Mouse (Mus musculus): ENCODE measurements at regions not wholly inside any gene's neighbourhood (a gene's known extent, or its start where the extent isn't known, plus 50 kb on each side); places are given as distances from the start of the nearest gene placed in this dataset.

DNA sequence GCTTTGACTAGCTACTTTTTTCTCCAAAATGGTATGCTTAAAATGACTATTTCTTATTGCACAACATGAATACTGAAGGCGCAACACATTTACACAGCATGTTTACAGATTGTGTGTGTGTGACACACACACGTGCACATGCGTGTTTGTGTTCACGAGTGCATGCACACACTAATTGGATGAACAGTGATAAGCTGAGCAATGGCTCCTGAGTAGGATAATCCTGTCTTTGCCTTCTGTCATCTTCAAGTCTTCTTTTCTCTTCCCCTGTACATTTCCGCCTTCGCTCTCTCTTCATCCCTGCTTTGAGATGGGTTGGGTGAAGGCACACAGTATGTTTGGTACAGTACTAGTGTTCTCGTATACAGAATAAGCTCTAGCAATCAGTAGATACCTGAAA is 106.5 kb upstream of the Mkln1 start:
- Histone ChIP-seq H3K36me3 (ENCODE audit: control insufficient read depth, insufficient read depth, low read length) (no peaks in the 10 kb centered on the region), H3K4me2 (ENCODE audit: low read depth, low read length) (no peak overlapping the region), H3K9me3 (ENCODE audit: control insufficient read depth, low read length) (no peaks in the 10 kb centered on the region), H3K9ac (ENCODE audit: low read length) (no peak overlapping the region), H3K4me1 (replicated peaks; ENCODE audit: control insufficient read depth, insufficient read depth, low read length) (peaks cover 14% of the 10 kb centered on the region; the same call in 1 of the 2 replicates), H3K27me3 (ENCODE audit: control insufficient read depth, insufficient read depth, low read depth, low read length) (no peaks in the 10 kb centered on the region), H3K4me3 (ENCODE audit: low read length) (no peak overlapping the region), H3K27ac (ENCODE audit: low read length) (no peak overlapping the region)
- ATAC-seq (ENCODE audit: low read depth): no peak
- WGBS: 90% methylated on average over 7 of the region's 7 CpGs

DNA sequence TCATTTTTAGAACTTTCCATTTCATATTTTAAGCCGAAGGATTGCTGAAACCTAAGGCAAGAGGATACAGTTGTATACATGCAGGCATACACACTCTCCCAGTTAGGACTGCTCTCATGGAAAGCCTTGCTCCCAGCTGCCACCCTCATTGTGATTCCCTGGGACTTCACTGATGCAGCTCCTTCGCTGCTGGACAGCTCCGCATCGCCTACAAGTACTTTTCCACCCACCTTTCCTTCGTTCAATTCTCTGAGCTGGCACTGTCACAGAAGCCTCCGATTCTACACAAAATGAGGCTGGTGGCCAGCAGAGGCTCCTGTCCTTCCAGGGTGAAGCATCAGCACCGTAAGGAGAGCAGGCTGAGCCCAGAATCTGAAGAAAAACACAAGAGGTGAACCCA is 105.5 kb upstream of the Mkln1 start:
- Histone ChIP-seq H3K27ac (ENCODE audit: low read length) (no peak overlapping the region), H3K36me3 (ENCODE audit: control insufficient read depth, insufficient read depth, low read length) (no peaks in the 10 kb centered on the region), H3K4me2 (ENCODE audit: low read depth, low read length) (no peak overlapping the region), H3K27me3 (ENCODE audit: control insufficient read depth, insufficient read depth, low read depth, low read length) (no peaks in the 10 kb centered on the region), H3K4me1 (replicated peaks; ENCODE audit: control insufficient read depth, insufficient read depth, low read length) (peaks cover 8% of the 10 kb centered on the region; the same call in 1 of the 2 replicates), H3K9me3 (ENCODE audit: control insufficient read depth, low read length) (no peaks in the 10 kb centered on the region), H3K4me3 (ENCODE audit: low read length) (no peak overlapping the region), H3K9ac (ENCODE audit: low read length) (no peak overlapping the region)
- WGBS: 41% methylated on average over 7 of the region's 7 CpGs
- no peak for ATAC-seq (ENCODE audit: low read depth)

DNA sequence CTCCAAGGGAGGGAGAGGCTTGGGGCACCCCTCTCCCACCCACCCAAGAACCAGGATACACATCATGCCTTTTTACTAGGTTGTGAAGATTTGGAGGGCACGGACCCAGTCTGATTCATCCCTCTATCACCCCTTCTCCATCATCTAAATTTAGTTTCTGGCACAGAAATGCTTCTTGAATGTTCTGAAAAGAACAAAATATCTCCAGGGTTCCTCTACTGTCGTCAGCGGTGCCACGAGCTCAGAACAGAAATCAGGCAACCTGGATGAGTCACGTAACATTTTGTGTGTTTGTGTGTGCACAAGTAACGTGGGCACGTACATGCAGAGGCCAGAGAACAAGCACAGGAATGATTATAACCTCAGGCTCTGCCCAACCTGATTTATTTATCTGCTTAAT is 99.1 kb upstream of the Mkln1 start:
- WGBS: 82% methylated on average over 7 of the region's 7 CpGs
- H3K9me3 ChIP-seq (ENCODE audit: control insufficient read depth, low read length): no peaks in the 10 kb centered on the region

DNA sequence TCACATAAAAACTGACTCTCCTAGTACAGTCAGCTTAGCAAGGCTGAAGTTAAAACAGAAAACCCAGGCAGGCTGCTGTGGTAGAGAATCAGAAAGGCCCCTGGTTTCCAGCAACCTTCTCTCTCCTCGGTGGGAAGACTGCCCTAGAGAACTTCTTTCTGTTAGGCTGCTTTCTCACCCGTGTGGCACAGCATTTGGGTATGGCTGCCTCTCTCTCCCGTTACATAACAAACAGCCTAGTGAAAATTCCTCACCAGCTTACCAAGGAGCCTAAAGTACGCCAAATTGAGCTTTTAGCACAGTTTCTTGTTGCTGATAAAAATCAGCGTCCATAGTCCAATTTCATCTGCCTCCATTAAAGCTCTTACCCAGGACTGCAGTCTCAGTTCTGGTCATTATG is 92.8 kb upstream of the Mkln1 start:
- Histone ChIP-seq H3K9me3 (ENCODE audit: control insufficient read depth, low read length) (no peaks in the 10 kb centered on the region), H3K4me1 (replicated peaks; ENCODE audit: control insufficient read depth, insufficient read depth, low read length) (no peaks in the 10 kb centered on the region)

More for the DNA sequence above, 99.1 kb upstream of the Mkln1 start:
- Histone ChIP-seq H3K4me2 (ENCODE audit: low read depth, low read length) (no peak overlapping the region), H3K27ac (ENCODE audit: low read length) (no peak overlapping the region), H3K4me1 (replicated peaks; ENCODE audit: control insufficient read depth, insufficient read depth, low read length) (no peaks in the 10 kb centered on the region), H3K27me3 (ENCODE audit: control insufficient read depth, insufficient read depth, low read depth, low read length) (no peaks in the 10 kb centered on the region), H3K9ac (ENCODE audit: low read length) (no peak overlapping the region), H3K4me3 (ENCODE audit: low read length) (no peak overlapping the region), H3K36me3 (ENCODE audit: control insufficient read depth, insufficient read depth, low read length) (no peaks in the 10 kb centered on the region)
- ATAC-seq (ENCODE audit: low read depth): no peak

DNA sequence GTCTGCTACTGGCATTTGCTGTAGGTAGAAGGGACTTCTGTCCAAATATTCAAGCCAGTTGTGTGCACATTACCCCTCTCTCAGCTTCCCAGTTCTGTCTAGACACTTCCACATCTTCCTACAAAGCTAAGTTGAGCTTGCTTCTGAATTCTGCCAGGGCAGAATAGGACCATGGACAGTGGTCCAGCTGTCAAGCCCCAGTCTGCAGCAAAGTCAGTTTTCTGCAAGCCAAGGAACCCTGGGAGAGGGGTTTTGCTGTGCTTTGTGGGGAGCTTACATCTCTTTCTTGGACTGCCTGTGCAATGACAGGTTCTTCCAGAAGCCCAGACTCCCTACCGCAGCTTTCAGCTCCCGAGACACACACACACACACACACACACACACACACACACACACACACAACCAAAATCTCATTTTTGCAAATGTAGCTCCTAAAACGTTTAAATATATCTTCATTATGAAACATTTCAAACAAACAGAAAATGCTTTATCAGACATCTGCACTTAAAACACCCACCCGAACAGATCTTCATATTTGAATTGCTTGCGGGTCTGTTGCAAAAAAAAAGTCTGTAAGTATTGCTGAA is 91.4 kb upstream of the Mkln1 start:
- H3K27me3 ChIP-seq (ENCODE audit: control insufficient read depth, insufficient read depth, low read depth, low read length): no peaks in the 10 kb centered on the region
- no peak overlapping the region for H3K4me3 ChIP-seq (ENCODE audit: low read length)
- no peaks in the 10 kb centered on the region for H3K4me1 ChIP-seq (replicated peaks; ENCODE audit: control insufficient read depth, insufficient read depth, low read length)
- H3K9me3 ChIP-seq (ENCODE audit: control insufficient read depth, low read length): no peaks in the 10 kb centered on the region
- no peak for ATAC-seq (ENCODE audit: low read depth)
- no peak overlapping the region for H3K4me2 ChIP-seq (ENCODE audit: low read depth, low read length)
- no peaks in the 10 kb centered on the region for H3K36me3 ChIP-seq (ENCODE audit: control insufficient read depth, insufficient read depth, low read length)
- H3K27ac ChIP-seq (ENCODE audit: low read length): no peak overlapping the region
- WGBS: 47% methylated on average over 5 of the region's 5 CpGs
- H3K9ac ChIP-seq (ENCODE audit: low read length): no peak overlapping the region

More for the DNA sequence above, 92.8 kb upstream of the Mkln1 start:
- no peak overlapping the region for H3K4me3 ChIP-seq (ENCODE audit: low read length)
- no peak overlapping the region for H3K9ac ChIP-seq (ENCODE audit: low read length)
- no peaks in the 10 kb centered on the region for H3K36me3 ChIP-seq (ENCODE audit: control insufficient read depth, insufficient read depth, low read length)
- ATAC-seq (ENCODE audit: low read depth): no peak
- no peak overlapping the region for H3K27ac ChIP-seq (ENCODE audit: low read length)
- H3K27me3 ChIP-seq (ENCODE audit: control insufficient read depth, insufficient read depth, low read depth, low read length): no peaks in the 10 kb centered on the region
- WGBS: 46% methylated on average over 5 of the region's 5 CpGs
- no peak overlapping the region for H3K4me2 ChIP-seq (ENCODE audit: low read depth, low read length)

DNA sequence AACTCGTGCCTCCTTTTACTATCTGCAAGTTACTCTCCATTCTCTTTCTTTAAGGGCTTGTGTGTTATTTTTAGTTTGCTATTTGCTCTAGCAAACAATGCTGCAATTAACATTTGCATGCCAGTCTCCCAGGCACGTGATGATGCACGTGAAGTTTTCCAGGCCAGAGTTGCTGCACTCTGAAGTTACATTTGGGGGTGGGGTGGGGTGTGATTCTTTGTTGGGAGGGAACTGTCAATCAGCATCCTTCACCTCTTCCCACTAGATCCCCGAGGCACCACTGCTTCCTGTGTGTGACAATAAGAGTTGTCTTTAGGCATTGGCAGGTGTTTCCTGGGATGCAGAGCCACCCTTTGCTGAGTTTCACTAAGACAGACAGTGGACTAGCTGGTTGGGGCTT is 90.6 kb upstream of the Mkln1 start:
- ATAC-seq (ENCODE audit: low read depth): no peak
- 22% methylated on average over 4 of the region's 4 CpGs for WGBS
- Histone ChIP-seq H3K4me3 (ENCODE audit: low read length) (no peak overlapping the region), H3K27ac (ENCODE audit: low read length) (no peak overlapping the region), H3K36me3 (ENCODE audit: control insufficient read depth, insufficient read depth, low read length) (no peaks in the 10 kb centered on the region), H3K9me3 (ENCODE audit: control insufficient read depth, low read length) (no peaks in the 10 kb centered on the region), H3K4me1 (replicated peaks; ENCODE audit: control insufficient read depth, insufficient read depth, low read length) (no peaks in the 10 kb centered on the region), H3K9ac (ENCODE audit: low read length) (no peak overlapping the region), H3K27me3 (ENCODE audit: control insufficient read depth, insufficient read depth, low read depth, low read length) (no peaks in the 10 kb centered on the region), H3K4me2 (ENCODE audit: low read depth, low read length) (no peak overlapping the region)

DNA sequence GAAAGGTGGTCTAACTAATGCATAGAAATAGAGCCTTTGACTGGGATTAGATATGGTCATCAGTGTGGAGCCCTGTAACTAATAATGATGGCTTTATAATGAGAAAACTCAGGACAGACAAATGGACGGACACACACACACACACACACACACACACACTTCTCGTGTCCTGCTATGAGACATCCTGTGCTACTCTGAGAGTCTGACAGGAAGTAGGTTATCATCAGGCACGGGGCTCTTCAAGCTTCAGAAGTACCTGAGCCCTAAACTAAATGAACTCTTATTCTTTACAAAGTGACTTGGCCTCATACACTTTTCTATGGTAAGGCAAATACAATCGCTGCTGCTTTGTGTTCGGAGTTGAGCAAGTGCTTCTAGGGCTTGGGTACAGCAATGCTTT is 87.9 kb upstream of the Mkln1 start:
- no peak for ATAC-seq (ENCODE audit: low read depth)
- Histone ChIP-seq H3K9ac (ENCODE audit: low read length) (no peak overlapping the region), H3K4me3 (ENCODE audit: low read length) (no peak overlapping the region), H3K9me3 (ENCODE audit: control insufficient read depth, low read length) (no peaks in the 10 kb centered on the region), H3K4me1 (replicated peaks; ENCODE audit: control insufficient read depth, insufficient read depth, low read length) (no peaks in the 10 kb centered on the region), H3K27me3 (ENCODE audit: control insufficient read depth, insufficient read depth, low read depth, low read length) (no peaks in the 10 kb centered on the region), H3K4me2 (ENCODE audit: low read depth, low read length) (no peak overlapping the region), H3K27ac (ENCODE audit: low read length) (no peak overlapping the region), H3K36me3 (ENCODE audit: control insufficient read depth, insufficient read depth, low read length) (no peaks in the 10 kb centered on the region)
- WGBS: 59% methylated on average over 5 of the region's 5 CpGs

DNA sequence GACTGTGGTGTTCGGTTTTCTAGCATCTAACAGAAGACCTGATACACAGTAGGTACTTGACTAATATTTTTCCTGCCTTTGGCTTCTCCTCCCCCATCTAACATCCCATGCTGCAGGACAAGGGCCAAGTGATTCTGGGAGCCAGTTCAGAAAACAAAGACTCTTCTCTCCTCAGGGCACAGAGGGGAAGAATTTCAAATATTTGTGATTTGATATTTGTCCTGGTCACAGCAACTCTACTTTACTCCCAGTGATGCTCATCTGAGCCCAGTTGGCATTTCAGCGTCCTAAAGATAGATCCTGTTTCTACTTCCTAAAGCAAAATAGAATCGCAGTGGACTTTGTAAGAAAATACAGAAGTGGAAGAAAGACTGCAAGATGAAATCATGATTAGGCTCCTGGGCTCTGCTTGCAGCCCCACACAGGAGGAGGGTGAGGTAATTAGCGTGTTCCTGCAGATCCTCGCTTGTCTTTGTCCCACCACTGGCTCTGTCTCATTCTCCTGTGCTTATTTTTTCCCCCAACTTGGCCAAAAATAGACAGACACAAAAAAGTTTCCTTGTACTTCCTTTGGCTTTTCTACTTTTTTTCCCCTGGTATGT is 84.6 kb upstream of the Mkln1 start:
- ATAC-seq (ENCODE audit: low read depth): no peak
- H3K4me3 ChIP-seq (ENCODE audit: low read length): no peak overlapping the region
- H3K4me1 ChIP-seq (replicated peaks; ENCODE audit: control insufficient read depth, insufficient read depth, low read length): peaks cover 18% of the 10 kb centered on the region
- H3K9me3 ChIP-seq (ENCODE audit: control insufficient read depth, low read length): no peaks in the 10 kb centered on the region
- no peak overlapping the region for H3K27ac ChIP-seq (ENCODE audit: low read length)
- no peak overlapping the region for H3K9ac ChIP-seq (ENCODE audit: low read length)
- no peaks in the 10 kb centered on the region for H3K36me3 ChIP-seq (ENCODE audit: control insufficient read depth, insufficient read depth, low read length)
- 50% methylated on average over 5 of the region's 5 CpGs for whole genome bisulfite sequencing
- no peak overlapping the region for H3K4me2 ChIP-seq (ENCODE audit: low read depth, low read length)
- H3K27me3 ChIP-seq (ENCODE audit: control insufficient read depth, insufficient read depth, low read depth, low read length): no peaks in the 10 kb centered on the region

DNA sequence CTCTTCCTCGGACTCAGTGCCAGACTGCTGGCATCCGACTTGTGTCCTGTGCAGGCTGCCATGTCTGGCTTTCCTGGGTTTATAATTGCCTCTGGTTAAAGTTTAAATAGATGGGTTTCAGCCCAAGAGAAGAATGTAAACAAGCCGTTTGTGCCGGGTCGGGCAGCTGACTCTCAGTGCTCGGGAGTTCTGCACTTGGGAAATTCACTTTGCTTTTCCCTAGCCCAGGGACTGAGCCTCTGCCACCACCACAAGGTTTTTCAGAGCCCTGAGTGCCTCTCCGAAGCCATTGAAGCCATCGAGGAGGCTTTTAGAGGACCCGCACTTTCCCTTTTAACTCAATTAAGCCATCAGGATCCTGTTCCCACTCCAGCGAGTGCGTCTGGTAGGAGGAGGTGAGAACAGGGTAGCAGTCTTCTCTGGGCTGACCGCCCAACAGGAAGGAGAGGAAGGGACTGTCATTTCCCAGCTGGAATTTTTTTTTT is 80.8 kb upstream of the Mkln1 start:
- Histone ChIP-seq H3K4me3 (ENCODE audit: low read length) (peak overlapping the region; percentile 43), H3K27ac (ENCODE audit: low read length) (peak overlapping the region; percentile 88), H3K9me3 (ENCODE audit: control insufficient read depth, low read length) (no peaks in the 10 kb centered on the region), H3K9ac (ENCODE audit: low read length) (peak overlapping the region; percentile 53; the same call in 1 of the 2 replicates), H3K27me3 (ENCODE audit: control insufficient read depth, insufficient read depth, low read depth, low read length) (no peaks in the 10 kb centered on the region), H3K36me3 (ENCODE audit: control insufficient read depth, insufficient read depth, low read length) (no peaks in the 10 kb centered on the region), H3K4me2 (ENCODE audit: low read depth, low read length) (peak overlapping the region; percentile 62), H3K4me1 (replicated peaks; ENCODE audit: control insufficient read depth, insufficient read depth, low read length) (peaks cover 32% of the 10 kb centered on the region)
- 2% methylated on average over 12 of the region's 12 CpGs for WGBS
- peak; percentile 80 for ATAC-seq (ENCODE audit: low read depth)

All from lung, embryonic 16.5 days (tissue).